ENCODE assay signal across 21 mouse cellular contexts in the genomic region with DNA sequence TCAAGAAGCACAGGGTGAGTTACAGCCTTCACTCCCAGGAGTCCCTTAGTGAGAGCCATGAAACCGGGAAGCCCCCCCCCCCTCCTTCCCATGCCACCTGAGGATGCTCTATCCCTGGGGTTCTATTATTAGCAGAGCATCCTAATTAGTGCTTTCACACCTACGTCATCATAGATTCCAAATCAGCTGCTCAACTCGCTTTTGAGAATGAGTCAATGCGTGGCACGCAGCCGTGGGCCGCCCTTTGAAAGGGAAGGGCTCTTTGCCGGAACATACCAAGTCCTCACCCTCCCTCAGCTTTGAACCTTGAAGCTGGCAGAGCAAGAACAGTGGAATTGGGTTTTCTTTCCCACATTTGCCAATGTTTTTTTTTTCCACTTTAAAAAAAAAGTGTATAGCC. TPM values are rescaled to one million over a fixed set of nuclear protein-coding genes. Genes with fewer than 3 reads are reported as not detected.
"Had no signal": no experiment of that assay in that cellular context is flagged by ENCODE, and none has a peak within 500 bp of the region (broad histone marks: within the 10 kb centered on the region; RNA-seq: fewer than 3 reads in every experiment).

No protein-coding gene starts in this region.

- H3K4me3 ChIP-seq: limb, embryonic 15.5 days; liver, embryonic 12.5 days; megakaryocyte, embryonic 14.5 days; midbrain, embryonic 15.5 days; neural tube, embryonic 12.5 days had no signal

- ATAC-seq: hindbrain, embryonic 16.5 days; inflammation-experienced regulatory T-cells, adult 6 months; liver, embryonic 12.5 days; midbrain, embryonic 15.5 days had no signal

- DNase-seq: kidney, adult 11 months; kidney, adult 9 months; kidney, postnatal 36 days; layer of hippocampus, postnatal 36 days; lung, embryonic 14.5 days; lung, postnatal 10 days; retina, postnatal 1 day; thymus, adult 18-20 months; thymus, postnatal 14 days had no signal

- H3K9ac ChIP-seq: limb, embryonic 15.5 days; liver, embryonic 12.5 days; lung, embryonic 14.5 days; midbrain, embryonic 15.5 days; neural tube, embryonic 12.5 days had no signal

- H3K27me3 ChIP-seq: midbrain, embryonic 15.5 days; neural tube, embryonic 12.5 days had no signal

- H3K4me1 ChIP-seq: megakaryocyte, embryonic 14.5 days had no signal

- H3K36me3 ChIP-seq: limb, embryonic 15.5 days; liver, embryonic 12.5 days; midbrain, embryonic 15.5 days; neural tube, embryonic 12.5 days had no signal

- H3K4me2 ChIP-seq: limb, embryonic 15.5 days; liver, embryonic 12.5 days; lung, embryonic 14.5 days; midbrain, embryonic 11.5 days; midbrain, embryonic 15.5 days; neural tube, embryonic 12.5 days had no signal

- H3K27ac ChIP-seq: kidney, postnatal 0 days; limb, embryonic 15.5 days; liver, embryonic 12.5 days; macrophage; midbrain, embryonic 15.5 days; neural tube, embryonic 12.5 days; stomach, postnatal 0 days had no signal

- H3K9me3 ChIP-seq: limb, embryonic 15.5 days; liver, embryonic 12.5 days; midbrain, embryonic 15.5 days; neural tube, embryonic 12.5 days had no signal

RNA-seq across cellular contexts. Expression of gene Phf21b, which starts 6.1 kb away (rescaled TPM):
- polyA plus RNA-seq: liver, embryonic 16.5 days had no signal
